Mouse (Mus musculus) CH12.LX (cell line): Measurements from ENCODE around the gene Rab33b. TPM values are rescaled to one million over a fixed set of nuclear protein-coding genes. Genes with fewer than 3 reads are reported as not detected.

Experiments used
- DNase-seq: peaks from one replicate; pipeline ENCODE4 v3.0.0-alpha.2; 2013; ENCODE audit errors: extremely low read depth
- H3K27ac ChIP-seq: 2 replicates; pipeline ENCODE4 v1.5.1; 2012; ENCODE audit warnings: low read depth, mild to moderate bottlenecking, control low read depth, moderate library complexity; ENCODE audit not compliant: insufficient read depth
- H3K27me3 ChIP-seq: replicated peaks from 2 replicates; pipeline ENCODE3; 2012; ENCODE audit warnings: inconsistent platforms
- H3K36me3 ChIP-seq, 2 experiments: replicated peaks in 1 of 2; 2 replicates each; pipeline versions ENCODE3 to v1.6.1; 2012; ENCODE audit warnings: inconsistent platforms in 1 of 2, low read length in 1 of 2, mild to moderate bottlenecking in 1 of 2, mixed read lengths in 1 of 2, moderate library complexity in 1 of 2; ENCODE audit not compliant: control insufficient read depth in 1 of 2, insufficient read depth in 1 of 2
- H3K4me1 ChIP-seq, 2 experiments: 2 replicates each; pipeline ENCODE4 v1.6.1; 2012; ENCODE audit warnings: inconsistent platforms in 1 of 2, moderate library complexity in 1 of 2; ENCODE audit not compliant: insufficient read depth in 2 of 2, control insufficient read depth in 1 of 2
- H3K4me2 ChIP-seq: 2 replicates; pipeline ENCODE4 v1.6.1; 2012; ENCODE audit warnings: low read depth, mild to moderate bottlenecking, control low read depth; ENCODE audit not compliant: poor library complexity, insufficient read depth, severe bottlenecking
- H3K4me3 ChIP-seq, 3 experiments: fragments of 150-350 bp in 1 of 3; sonication (generic) in 1 of 3; replicated peaks in 1 of 3; 2 replicates each; pipeline versions ENCODE3 to v1.5.1; 2011 to 2012; ENCODE audit warnings: low read depth in 2 of 3, low read length in 2 of 3, mild to moderate bottlenecking in 2 of 3, moderate library complexity in 2 of 3, control low read depth in 1 of 3, improper control_type of control experiment in 1 of 3, inconsistent platforms in 1 of 3, mixed read lengths in 1 of 3; ENCODE audit not compliant: poor library complexity in 1 of 3
- H3K79me2 ChIP-seq: replicated peaks from 2 replicates; pipeline ENCODE4 v1.6.1; 2012; ENCODE audit warnings: mild to moderate bottlenecking, moderate library complexity; ENCODE audit not compliant: control insufficient read depth, poor library complexity, insufficient read depth, severe bottlenecking; ENCODE audit errors: extremely low read depth
- H3K9ac ChIP-seq: 2 replicates; pipeline ENCODE4 v1.6.1; 2012; ENCODE audit warnings: low read depth, mild to moderate bottlenecking, control low read depth, moderate library complexity; ENCODE audit not compliant: insufficient read depth
- H3K9me3 ChIP-seq: replicated peaks from 2 replicates; pipeline ENCODE3; 2012; ENCODE audit warnings: low read length, inconsistent platforms, mixed read lengths
- BHLHE40 ChIP-seq: IDR thresholded peaks from 2 replicates; pipeline ENCODE4 v1.6.1; 2011; ENCODE audit warnings: mild to moderate bottlenecking, low read depth, low read length, improper control_type of control experiment
- CHD2 ChIP-seq: IDR thresholded peaks from 2 replicates; pipeline ENCODE4 v1.6.1; 2011; ENCODE audit warnings: low read length, improper control_type of control experiment
- CTCF ChIP-seq, 2 experiments: IDR thresholded peaks in 1 of 2; conservative IDR thresholded peaks in 1 of 2; 2 replicates each; pipeline ENCODE4 v1.5.1; 2011 to 2012; ENCODE audit warnings: low read depth in 2 of 2, low read length in 2 of 2, improper control_type of control experiment in 1 of 2, inconsistent platforms in 1 of 2, mild to moderate bottlenecking in 1 of 2, moderate library complexity in 1 of 2
- E2F4 ChIP-seq: IDR thresholded peaks from 2 replicates; pipeline ENCODE4 v1.6.1; 2011; ENCODE audit warnings: low read depth, low read length, improper control_type of control experiment; ENCODE audit not compliant: insufficient replicate concordance
- ELF1 ChIP-seq: IDR thresholded peaks from 2 replicates; pipeline ENCODE4 v1.6.1; 2014; ENCODE audit warnings: low read depth, mild to moderate bottlenecking, inconsistent platforms, low read length, improper control_type of control experiment
- EP300 ChIP-seq: IDR thresholded peaks from 2 replicates; pipeline ENCODE4 v1.6.1; 2011; ENCODE audit warnings: low read length, improper control_type of control experiment
- ETS1 ChIP-seq: conservative IDR thresholded peaks from 2 replicates; pipeline ENCODE4 v1.6.1; 2012; ENCODE audit warnings: low read depth, mild to moderate bottlenecking, inconsistent platforms, low read length, improper control_type of control experiment, moderate library complexity
- GABPA ChIP-seq: IDR thresholded peaks from 2 replicates; pipeline ENCODE4 v1.6.1; 2012; ENCODE audit warnings: low read depth, low read length, improper control_type of control experiment, inconsistent platforms; ENCODE audit not compliant: insufficient replicate concordance
- HCFC1 ChIP-seq: IDR thresholded peaks from 2 replicates; pipeline ENCODE4 v1.6.1; 2012; ENCODE audit warnings: low read depth, mild to moderate bottlenecking, inconsistent platforms, low read length, improper control_type of control experiment
- IRF4 ChIP-seq: IDR thresholded peaks from 2 replicates; pipeline ENCODE4 v1.6.1; 2014; ENCODE audit warnings: low read depth, mild to moderate bottlenecking, inconsistent platforms, low read length, improper control_type of control experiment
- JUN ChIP-seq: IDR thresholded peaks from 2 replicates; pipeline ENCODE4 v1.6.1; 2011; ENCODE audit warnings: low read depth, mild to moderate bottlenecking, low read length, improper control_type of control experiment, moderate library complexity; ENCODE audit not compliant: insufficient read depth
- JUND ChIP-seq: conservative IDR thresholded peaks from 2 replicates; pipeline ENCODE4 v1.6.1; 2011; ENCODE audit warnings: low read depth, low read length, improper control_type of control experiment
- KAT2A ChIP-seq: IDR thresholded peaks from 2 replicates; pipeline ENCODE4 v1.6.1; 2012; ENCODE audit warnings: low read length, improper control_type of control experiment, inconsistent platforms; ENCODE audit not compliant: insufficient replicate concordance
- MAFK ChIP-seq: IDR thresholded peaks from 2 replicates; pipeline ENCODE4 v1.6.1; 2011; ENCODE audit warnings: low read length, improper control_type of control experiment; ENCODE audit not compliant: insufficient replicate concordance
- MAX ChIP-seq: IDR thresholded peaks from 2 replicates; pipeline ENCODE4 v1.6.1; 2011; ENCODE audit warnings: low read length, improper control_type of control experiment
- MEF2A ChIP-seq: IDR thresholded peaks from 2 replicates; pipeline ENCODE4 v1.6.1; 2014; ENCODE audit warnings: low read depth, mild to moderate bottlenecking, inconsistent platforms, low read length, improper control_type of control experiment, borderline replicate concordance
- MXI1 ChIP-seq: IDR thresholded peaks from 2 replicates; pipeline ENCODE4 v1.6.1; 2011; ENCODE audit warnings: mild to moderate bottlenecking, low read depth, low read length, improper control_type of control experiment
- MYC ChIP-seq: IDR thresholded peaks from 2 replicates; pipeline ENCODE4 v1.6.1; 2011; ENCODE audit warnings: low read depth, mild to moderate bottlenecking, improper control_type of control experiment, low read length
- NELFE ChIP-seq: IDR thresholded peaks from 2 replicates; pipeline ENCODE4 v1.6.1; 2011; ENCODE audit warnings: low read depth, low read length, improper control_type of control experiment
- NRF1 ChIP-seq: IDR thresholded peaks from 2 replicates; pipeline ENCODE4 v1.6.1; 2014; ENCODE audit warnings: low read depth, mild to moderate bottlenecking, inconsistent platforms, low read length, improper control_type of control experiment, moderate library complexity
- PAX5 ChIP-seq: IDR thresholded peaks from 2 replicates; pipeline ENCODE4 v1.6.1; 2012; ENCODE audit warnings: low read length, inconsistent platforms, mixed read lengths
- POLR2A ChIP-seq: IDR thresholded peaks from 2 replicates; pipeline ENCODE4 v1.6.1; 2011; ENCODE audit warnings: low read depth, mild to moderate bottlenecking, improper control_type of control experiment, low read length
- RAD21 ChIP-seq: IDR thresholded peaks from 2 replicates; pipeline ENCODE4 v1.6.1; 2011; ENCODE audit warnings: low read depth, mild to moderate bottlenecking, low read length, improper control_type of control experiment, moderate library complexity
- RCOR1 ChIP-seq: conservative IDR thresholded peaks from 2 replicates; pipeline ENCODE4 v1.6.1; 2012; ENCODE audit warnings: low read depth, mild to moderate bottlenecking, inconsistent platforms, low read length, improper control_type of control experiment
- SIN3A ChIP-seq: IDR thresholded peaks from 2 replicates; pipeline ENCODE4 v1.6.1; 2012; ENCODE audit warnings: low read length, improper control_type of control experiment, inconsistent platforms
- SMC3 ChIP-seq: IDR thresholded peaks from 2 replicates; pipeline ENCODE4 v1.6.1; 2011; ENCODE audit warnings: low read depth, low read length, improper control_type of control experiment
- TBP ChIP-seq: conservative IDR thresholded peaks from 2 replicates; pipeline ENCODE4 v1.6.1; 2011; ENCODE audit warnings: low read depth, low read length, improper control_type of control experiment
- TCF12 ChIP-seq: IDR thresholded peaks from 2 replicates; pipeline ENCODE4 v1.6.1; 2014; ENCODE audit warnings: low read depth, mild to moderate bottlenecking, inconsistent platforms, low read length, improper control_type of control experiment
- UBTF ChIP-seq: IDR thresholded peaks from 2 replicates; pipeline ENCODE4 v1.6.1; 2012; ENCODE audit warnings: low read depth, mild to moderate bottlenecking, inconsistent platforms, low read length, improper control_type of control experiment, moderate library complexity
- USF1 ChIP-seq: IDR thresholded peaks from 2 replicates; pipeline ENCODE4 v1.6.1; 2014; ENCODE audit warnings: low read depth, mild to moderate bottlenecking, inconsistent platforms, low read length, improper control_type of control experiment
- USF2 ChIP-seq: conservative IDR thresholded peaks from 2 replicates; pipeline ENCODE4 v1.6.1; 2011; ENCODE audit warnings: low read depth, low read length, improper control_type of control experiment
- ZC3H11A ChIP-seq: IDR thresholded peaks from 2 replicates; pipeline ENCODE4 v1.6.1; 2012; ENCODE audit warnings: low read depth, mild to moderate bottlenecking, inconsistent platforms, low read length, improper control_type of control experiment
- ZKSCAN1 ChIP-seq: IDR thresholded peaks from 2 replicates; pipeline ENCODE4 v1.6.1; 2012; ENCODE audit warnings: low read depth, inconsistent platforms, low read length, improper control_type of control experiment, borderline replicate concordance
- ZMIZ1 ChIP-seq: IDR thresholded peaks from 2 replicates; pipeline ENCODE4 v1.6.1; 2012; ENCODE audit warnings: low read depth, mild to moderate bottlenecking, inconsistent platforms, low read length, improper control_type of control experiment
- dilution Hi-C: fragments of 300-500 bp; cut with MboI; formaldehyde crosslinking; loops from 2 replicates; pipeline ENCODE4 v1.14.3; 2020; ENCODE audit warnings: low sequenced_read_pairs; ENCODE audit not compliant: extremely low pct_unique_long_range_greater_than_20kb, extremely low pct_ligation_motif_present
- in situ Hi-C: fragments of 300-500 bp; cut with MboI; formaldehyde crosslinking; loops from 3 replicates; pipeline ENCODE4 v1.14.3; 2019; ENCODE audit warnings: low sequenced_read_pairs, low pct_ligation_motif_present, low pct_unique_long_range_greater_than_20kb, mixed read lengths
- polyA plus RNA-seq: library from polyadenylated mRNA; unstranded; fragments of >175 nt; gene quantifications from 2 replicates; pipeline ENCODE4 v1.2.1, GENCODE M21; 2012; ENCODE audit warnings: low read depth; ENCODE audit not compliant: insufficient read length
- total RNA-seq, 2 experiments: library from RNA; depleted of rRNA; stranded (reverse); fragments of 300-350 nt in 1 of 2; fragments of >200 nt in 1 of 2; gene quantifications; 2 replicates each; pipeline ENCODE4 v1.2.3; 2012 to 2014

Rab33b gene
- total and polyA plus RNA-seq, 3 experiments = 4.8 to 9.9 (median 7.0) TPM

- Histone ChIP-seq H3K4me2 (peak overlapping the region; percentile 69; the same call in 1 of the 2 replicates), H3K27me3 (no peaks in the 10 kb centered on the region), H3K27ac (peak overlapping the region; percentile 41), H3K79me2 (no peaks in the 10 kb centered on the region), H3K36me3 (no peaks in the 10 kb centered on the region), H3K9ac (no peak overlapping the region), H3K9me3 (no peaks in the 10 kb centered on the region), H3K4me3 (peak overlapping the region in 1 of 3 experiments; percentile 12), H3K4me1 (peaks cover 0 to 15% of the 10 kb centered on the region in 2 experiments; a peak in 2 of 4 replicates)
- in situ Hi-C loops (no loop called here), dilution Hi-C loops (no loop called here)
- peak; percentile 79 for DNase-seq
- TF ChIP-seq SIN3A = peak; percentile 89; the same call in 1 of the 2 replicates
- peak; percentile 82 for TF ChIP-seq EP300
- no peak for TF ChIP-seq USF1
- peak; percentile 84 for TF ChIP-seq ETS1
- no peak for TF ChIP-seq RAD21
- TF ChIP-seq KAT2A = no peak
- TF ChIP-seq ZKSCAN1 = no peak
- no peak; the same call in 1 of the 2 replicates for TF ChIP-seq CHD2
- no peak for TF ChIP-seq JUN
- TF ChIP-seq MYC = 0 out of 2 replicates have a peak, but pooled peaks have one; percentile 41
- TF ChIP-seq MAFK = no peak
- peak; percentile 77 for TF ChIP-seq ELF1
- TF ChIP-seq E2F4 = no peak
- TF ChIP-seq NRF1 = no peak; the same call in 1 of the 2 replicates
- TF ChIP-seq GABPA = no peak
- no peak for TF ChIP-seq HCFC1
- peak; percentile 86 for TF ChIP-seq IRF4
- TF ChIP-seq MEF2A = peak; percentile 95
- peak; percentile 70 for TF ChIP-seq BHLHE40
- peak; percentile 48; the same call in 1 of the 2 replicates for TF ChIP-seq POLR2A
- peak; percentile 67; the same call in 1 of the 2 replicates for TF ChIP-seq MXI1
- no peak for TF ChIP-seq PAX5
- no peak for TF ChIP-seq TBP
- no peak for TF ChIP-seq JUND
- no peak for TF ChIP-seq ZC3H11A
- TF ChIP-seq SMC3 = no peak
- TF ChIP-seq RCOR1 = no peak
- peak; percentile 39; the same call in 1 of the 2 replicates for TF ChIP-seq MAX
- TF ChIP-seq TCF12 = peak; percentile 89
- TF ChIP-seq USF2 = no peak
- peak; percentile 75; the same call in 1 of the 2 replicates for TF ChIP-seq UBTF
- 0 out of 2 replicates have a peak, but pooled peaks have one; percentile 40 for TF ChIP-seq NELFE
- TF ChIP-seq ZMIZ1 = no peak
- no peak for TF ChIP-seq CTCF (conservative IDR thresholded peaks at IDR 0.05 in 1 of 2, IDR thresholded peaks at IDR 0.05 in 1 of 2; ENCODE audit: low read depth in 2 of 2, low read length in 2 of 2)
These were observed 21.7 kb downstream of the Rab33b start for GRCm38 (mm10) chr3:51505465-51505864.
